Comparison of ENCODE assay signal across 10 mouse cellular contexts in genomic region chr1:168213595-168213994, GRCm38 (mm10).
DNase-seq lines count a peak whose midpoint lies in the region; ATAC-seq and TF ChIP-seq lines count a peak whose summit lies in the region.
"Had no signal": no experiment of that assay in that cellular context is flagged by ENCODE, and none has a peak within 500 bp of the region (broad histone marks: within the 10 kb centered on the region; RNA-seq: fewer than 3 reads in every experiment).

No protein-coding gene starts in this region.

- DNase-seq in frontal cortex, postnatal 10 days (ENCODE audit: low spot score in 2 of 2), result no peak
- no peak for DNase-seq in lung, postnatal 0 days (ENCODE audit: low spot score)
- DNase-seq in lung, adult 2 months, result no peak
- DNase-seq in ovary, postnatal 14 days (ENCODE audit: low spot score), result no peak
- DNase-seq in heart, postnatal 4 days, result no peak
- DNase-seq: liver, embryonic 13.5 days had no signal

- no peak for TF ChIP-seq POLR2A in lung, adult 2 months (IDR thresholded peaks at IDR 0.05; ENCODE audit: borderline replicate concordance, extremely low read depth, low read depth, low read length)
- no peak for TF ChIP-seq POLR2A in olfactory bulb, adult 2 months (IDR thresholded peaks at IDR 0.05; ENCODE audit: insufficient read depth, low read depth, low read length)

- no peak for TF ChIP-seq CTCF in lung, postnatal 0 days (IDR thresholded peaks at IDR 0.05)
- TF ChIP-seq CTCF in lung, adult 2 months (IDR thresholded peaks at IDR 0.05; ENCODE audit: insufficient read depth, low read length), result no peak
- no peak for TF ChIP-seq CTCF in olfactory bulb, adult 2 months (IDR thresholded peaks at IDR 0.05; ENCODE audit: insufficient read depth, low read depth, low read length)

- no peak overlapping the region for H3K4me2 ChIP-seq in lung, postnatal 0 days (replicated peaks; ENCODE audit: low read depth, low read length)
- peak overlapping the region; percentile 9; the same call in 1 of the 2 replicates for H3K4me2 ChIP-seq in hindbrain, embryonic 12.5 days (replicated peaks)
- H3K4me2 ChIP-seq: embryonic facial prominence, embryonic 15.5 days; liver, embryonic 13.5 days had no signal

- no peaks in the 10 kb centered on the region for H3K9me3 ChIP-seq in lung, postnatal 0 days (ENCODE audit: low read length)
- no peaks in the 10 kb centered on the region for H3K9me3 ChIP-seq in hindbrain, embryonic 12.5 days (replicated peaks)
- H3K9me3 ChIP-seq: embryonic facial prominence, embryonic 15.5 days; liver, embryonic 13.5 days had no signal

- 0 out of 2 replicates have a peak, but pooled peaks cover 4% of the 10 kb centered on the region for H3K36me3 ChIP-seq in lung, postnatal 0 days (ENCODE audit: insufficient read depth, low read length)
- peaks cover 8% of the 10 kb centered on the region for H3K36me3 ChIP-seq in hindbrain, embryonic 12.5 days
- H3K36me3 ChIP-seq: liver, embryonic 13.5 days had no signal

- H3K4me3 ChIP-seq in lung, postnatal 0 days (ENCODE audit: low read depth, low read length), result no peak overlapping the region
- no peak overlapping the region for H3K4me3 ChIP-seq in lung, adult 2 months (replicated peaks; ENCODE audit: extremely low read depth, low read depth, low read length)
- H3K4me3 ChIP-seq in hindbrain, embryonic 12.5 days, result no peak overlapping the region
- H3K4me3 ChIP-seq in olfactory bulb, adult 2 months (ENCODE audit: insufficient read depth, low read depth, low read length), result no peak overlapping the region
- H3K4me3 ChIP-seq: embryonic facial prominence, embryonic 15.5 days; liver, embryonic 13.5 days had no signal

- no peak overlapping the region for H3K27ac ChIP-seq in lung, postnatal 0 days (ENCODE audit: low read length)
- peak overlapping the region; percentile 19; the same call in 1 of the 2 replicates for H3K27ac ChIP-seq in hindbrain, embryonic 12.5 days
- H3K27ac ChIP-seq in olfactory bulb, adult 2 months (ENCODE audit: insufficient read depth, low read depth, low read length), result peak overlapping the region; percentile 73
- H3K27ac ChIP-seq: embryonic facial prominence, embryonic 15.5 days; liver, embryonic 13.5 days had no signal

- H3K27me3 ChIP-seq in lung, postnatal 0 days (replicated peaks; ENCODE audit: insufficient read depth, low read length), result no peaks in the 10 kb centered on the region
- no peaks in the 10 kb centered on the region for H3K27me3 ChIP-seq in hindbrain, embryonic 12.5 days
- H3K27me3 ChIP-seq: embryonic facial prominence, embryonic 15.5 days; liver, embryonic 13.5 days had no signal

- no peaks in the 10 kb centered on the region for H3K4me1 ChIP-seq in lung, postnatal 0 days (ENCODE audit: insufficient read depth, low read depth, low read length)
- H3K4me1 ChIP-seq in lung, adult 2 months (ENCODE audit: control insufficient read depth, insufficient read depth, low read length), result no peaks in the 10 kb centered on the region; the same call in 1 of the 2 replicates
- H3K4me1 ChIP-seq in hindbrain, embryonic 12.5 days, result peaks cover 44% of the 10 kb centered on the region
- H3K4me1 ChIP-seq in olfactory bulb, adult 2 months (ENCODE audit: control insufficient read depth, insufficient read depth, low read length), result peaks cover 26% of the 10 kb centered on the region

- WGBS in lung, postnatal 0 days, result 47% methylated on average over 3 of the region's 3 CpGs
- WGBS in lung, adult 2 months, result 55% methylated on average over 3 of the region's 3 CpGs
- WGBS in hindbrain, embryonic 12.5 days, result 16% methylated on average over 3 of the region's 3 CpGs
- WGBS in olfactory bulb, adult 2 months, result 18% methylated on average over 3 of the region's 3 CpGs

- no peak overlapping the region for H3K9ac ChIP-seq in lung, postnatal 0 days (replicated peaks; ENCODE audit: low read depth)
- no peak overlapping the region; the same call in 1 of the 2 replicates for H3K9ac ChIP-seq in hindbrain, embryonic 12.5 days
- H3K9ac ChIP-seq: embryonic facial prominence, embryonic 15.5 days; liver, embryonic 13.5 days had no signal

- peak; percentile 50 for ATAC-seq in frontal cortex, adult (ENCODE audit: low TSS enrichment)
- ATAC-seq in lung, postnatal 0 days, result peak; percentile 18; the same call in 1 of the 2 replicates
- ATAC-seq in hindbrain, embryonic 12.5 days (ENCODE audit: low FRiP score), result peak; percentile 49

- TF ChIP-seq EP300 in lung, postnatal 0 days (IDR thresholded peaks at IDR 0.05), result no peak
